Mouse (Mus musculus): Measurements from ENCODE around the gene Fam198a.

Gene Fam198a

GRCm38 (mm10) chr9:121926634-121927405, 24.0 kb upstream of the Fam198a start:
- no peak for DNase-seq

- no peak for DNase-seq
Measured at GRCm38 (mm10) chr9:121927721-121928120, 23.1 kb upstream of the Fam198a start.

GRCm38 (mm10) chr9:121928498-121928897, 22.3 kb upstream of the Fam198a start:
- peak; percentile 59 for DNase-seq

- no peak for DNase-seq
Measured at GRCm38 (mm10) chr9:121934856-121935255, 15.9 kb upstream of the Fam198a start.

- DNase-seq: no peak
Measured at GRCm38 (mm10) chr9:121936952-121937351, 13.8 kb upstream of the Fam198a start.

GRCm38 (mm10) chr9:121937451-121937864, 13.3 kb upstream of the Fam198a start:
- DNase-seq: no peak

GRCm38 (mm10) chr9:121937944-121938355, 12.8 kb upstream of the Fam198a start:
- no peak for DNase-seq

GRCm38 (mm10) chr9:121943005-121943404, 7.8 kb upstream of the Fam198a start:
- DNase-seq: no peak

- no peak for DNase-seq
Measured at GRCm38 (mm10) chr9:121943628-121944027, 7.2 kb upstream of the Fam198a start.

- peak; percentile 71 for DNase-seq
Measured at GRCm38 (mm10) chr9:121947784-121948183, 3.0 kb upstream of the Fam198a start.

GRCm38 (mm10) chr9:121948431-121948830, 2.4 kb upstream of the Fam198a start:
- DNase-seq: peak; percentile 16

GRCm38 (mm10) chr9:121951114-121951423, 281 bp downstream of the Fam198a start:
- DNase-seq: no peak

- DNase-seq: no peak
Measured at GRCm38 (mm10) chr9:121952596-121952995, 1.8 kb downstream of the Fam198a start.

GRCm38 (mm10) chr9:121959966-121960635, 9.3 kb downstream of the Fam198a start:
- DNase-seq: no peak

GRCm38 (mm10) chr9:121964941-121965340, 14.2 kb downstream of the Fam198a start:
- DNase-seq: no peak

GRCm38 (mm10) chr9:121968258-121968657, 17.5 kb downstream of the Fam198a start:
- DNase-seq: no peak

GRCm38 (mm10) chr9:121969841-121970381, 19.1 kb downstream of the Fam198a start:
- DNase-seq: no peak

- no peak for DNase-seq
Measured at GRCm38 (mm10) chr9:121973207-121973606, 22.4 kb downstream of the Fam198a start.

- peak; percentile 32 for DNase-seq
Measured at GRCm38 (mm10) chr9:121974141-121974986, 23.6 kb downstream of the Fam198a start.

GRCm38 (mm10) chr9:121975321-121975720, 24.5 kb downstream of the Fam198a start:
- no peak for DNase-seq

- DNase-seq: no peak
Measured at GRCm38 (mm10) chr9:121981046-121981445, 30.3 kb downstream of the Fam198a start.

- no peak for DNase-seq
Measured at GRCm38 (mm10) chr9:121981466-121982105, 30.8 kb downstream of the Fam198a start.

- no peak for DNase-seq
Measured at GRCm38 (mm10) chr9:121982214-121982613, 31.4 kb downstream of the Fam198a start.
